Mouse (Mus musculus): ENCODE data around the gene Tnpo1.

DNA sequence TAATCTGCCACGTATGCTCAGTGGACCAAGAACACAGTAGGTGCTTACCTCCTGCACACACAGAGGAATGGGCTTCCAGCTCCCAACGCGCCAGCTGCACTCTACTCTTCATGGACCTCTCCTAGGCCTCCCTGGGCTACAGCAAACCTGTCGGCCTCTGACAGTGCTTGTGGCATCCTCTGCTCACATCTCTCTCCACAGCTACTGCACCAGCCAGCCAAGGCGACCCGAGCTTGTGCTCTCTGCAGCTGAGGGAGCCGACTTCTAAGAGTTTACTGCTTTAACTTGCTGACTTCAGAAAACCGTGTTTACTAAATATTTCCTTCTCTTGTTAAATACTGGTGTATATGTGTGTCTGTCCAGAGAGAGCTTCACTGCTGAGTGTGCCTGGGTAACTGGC, 6.5 kb downstream of the Tnpo1 start:
- no peak for TF ChIP-seq CEBPB (IDR thresholded peaks at IDR 0.05; ENCODE audit: low read depth)
- no peak for TF ChIP-seq CTCF (IDR thresholded peaks at IDR 0.05; ENCODE audit: control insufficient read depth, insufficient read depth, insufficient read length)
- TF ChIP-seq MYOG (IDR thresholded peaks at IDR 0.05; ENCODE audit: control insufficient read depth, extremely low read depth, insufficient read length), result no peak
